Mouse (Mus musculus) liver, adult 2 months (tissue): Measurements from ENCODE around the gene Tigd3.
A peak's percentile ranks its signal among the peaks of the same experiment; 100 is the strongest.

Source experiments
- CTCF ChIP-seq: fragments of 200-500 bp; IDR thresholded peaks from 2 replicates; pipeline ENCODE4 v1.5.1; 2011; ENCODE audit warnings: low read depth, low read length, control low read depth
- POLR2A ChIP-seq: fragments of 200-500 bp; IDR thresholded peaks from 2 replicates; pipeline ENCODE4 v1.6.1; 2011; ENCODE audit warnings: low read length, control low read depth; ENCODE audit not compliant: insufficient read depth; ENCODE audit errors: extremely low read depth

DNA sequence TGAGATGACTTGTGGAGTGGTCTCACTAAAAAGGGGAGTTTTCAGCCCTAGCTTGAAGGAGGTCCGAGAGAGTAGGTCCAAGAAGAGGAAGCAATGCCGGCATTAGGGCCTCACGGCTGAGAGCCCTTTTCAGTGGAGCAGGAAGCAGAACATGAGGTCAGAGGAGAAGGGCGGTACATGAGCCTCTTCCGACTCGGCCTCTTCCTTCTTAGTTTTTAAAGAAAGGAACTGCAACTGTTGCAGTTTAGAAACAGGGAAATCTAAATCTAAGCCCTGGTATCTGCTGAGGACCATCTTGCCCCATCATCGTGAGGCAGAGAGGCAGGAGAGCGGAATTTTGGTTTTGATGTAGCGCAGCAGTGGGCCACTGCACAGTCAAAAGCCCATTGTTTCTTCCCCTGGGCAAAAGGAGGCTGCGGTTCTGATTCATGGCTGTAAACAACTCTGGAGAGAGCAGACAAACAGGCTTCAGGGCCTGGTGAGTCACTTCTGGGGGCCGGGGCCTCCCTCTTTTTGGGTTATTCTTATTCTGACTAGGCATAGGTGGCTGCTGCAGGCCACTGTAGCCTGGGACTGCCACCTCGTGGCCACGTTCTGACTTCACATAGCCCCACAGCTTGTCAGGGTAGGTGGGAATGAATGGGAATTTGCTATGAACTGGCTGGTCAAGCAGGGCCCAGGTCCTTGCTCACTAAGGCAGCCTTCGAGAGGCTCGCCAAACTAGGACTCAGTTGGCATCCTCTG lies 16.2 kb downstream of the Tigd3 start, which contains the start of gene Slc25a45:
- TF ChIP-seq POLR2A: no peak
- peak; percentile 90 for TF ChIP-seq CTCF
